Mouse (Mus musculus) c-Kit-positive CD71-positive TER-119-positive erythroid progenitor cells, embryonic 14.5 days (primary cell): ENCODE data around the gene Nox3.

Experiments
- DNase-seq: peaks from one replicate; pipeline ENCODE4 v3.0.0-alpha.2; 2013; ENCODE audit warnings: low spot score

Gene Nox3

GRCm38 (mm10) chr17:3696161-3696560 is at the start of gene Nox3:
Nox3 (minus strand) TSS chr17:3696261.
- DNase-seq, result no peak

DNA sequence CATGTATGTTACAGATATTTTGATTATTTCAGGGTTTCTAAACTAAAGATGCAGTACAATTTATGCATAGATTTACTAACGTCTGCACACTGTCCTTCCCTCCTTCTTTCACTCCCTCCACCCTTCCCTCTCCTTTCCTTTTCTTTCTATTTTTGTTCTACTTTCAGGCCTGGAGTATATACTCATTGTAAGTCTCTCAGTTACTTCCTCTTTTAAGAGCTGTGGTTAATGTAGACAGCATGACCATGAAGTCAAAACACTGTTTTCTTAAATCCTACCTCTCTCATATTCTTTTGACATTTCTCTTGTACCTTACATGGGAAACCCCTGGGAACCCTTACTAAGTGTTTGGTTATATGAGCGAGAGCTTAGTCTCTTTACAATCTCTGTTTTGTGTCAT is 48.3 kb upstream of the Nox3 start:
- no peak for DNase-seq

- DNase-seq, result no peak
Observed at GRCm38 (mm10) chr17:3736936-3737335, 40.9 kb upstream of the Nox3 start.

- no peak for DNase-seq
Observed at GRCm38 (mm10) chr17:3734286-3734685, 38.2 kb upstream of the Nox3 start.

GRCm38 (mm10) chr17:3705350-3705930 is 9.4 kb upstream of the Nox3 start:
- DNase-seq, result no peak

DNA sequence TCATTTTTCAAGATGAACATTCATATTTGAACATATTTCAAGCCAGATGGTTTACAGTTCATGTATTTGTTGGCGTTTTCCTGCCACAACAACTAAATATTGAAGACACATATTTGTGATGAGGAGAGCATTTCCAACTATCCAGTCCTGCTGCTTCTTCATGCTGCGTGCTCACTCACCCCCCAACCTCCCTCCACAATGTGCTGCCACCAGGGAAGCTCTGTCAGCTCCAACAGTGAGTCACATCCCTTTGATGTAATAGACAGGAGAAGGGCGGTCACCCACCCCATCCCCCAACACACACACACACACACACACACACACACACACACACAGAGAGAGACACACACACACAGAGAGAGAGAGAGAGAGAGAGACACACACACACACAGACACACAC is 6.3 kb upstream of the Nox3 start:
- DNase-seq, result no peak

- DNase-seq, result no peak
Observed at GRCm38 (mm10) chr17:3692817-3693216, 3.2 kb downstream of the Nox3 start.

DNA sequence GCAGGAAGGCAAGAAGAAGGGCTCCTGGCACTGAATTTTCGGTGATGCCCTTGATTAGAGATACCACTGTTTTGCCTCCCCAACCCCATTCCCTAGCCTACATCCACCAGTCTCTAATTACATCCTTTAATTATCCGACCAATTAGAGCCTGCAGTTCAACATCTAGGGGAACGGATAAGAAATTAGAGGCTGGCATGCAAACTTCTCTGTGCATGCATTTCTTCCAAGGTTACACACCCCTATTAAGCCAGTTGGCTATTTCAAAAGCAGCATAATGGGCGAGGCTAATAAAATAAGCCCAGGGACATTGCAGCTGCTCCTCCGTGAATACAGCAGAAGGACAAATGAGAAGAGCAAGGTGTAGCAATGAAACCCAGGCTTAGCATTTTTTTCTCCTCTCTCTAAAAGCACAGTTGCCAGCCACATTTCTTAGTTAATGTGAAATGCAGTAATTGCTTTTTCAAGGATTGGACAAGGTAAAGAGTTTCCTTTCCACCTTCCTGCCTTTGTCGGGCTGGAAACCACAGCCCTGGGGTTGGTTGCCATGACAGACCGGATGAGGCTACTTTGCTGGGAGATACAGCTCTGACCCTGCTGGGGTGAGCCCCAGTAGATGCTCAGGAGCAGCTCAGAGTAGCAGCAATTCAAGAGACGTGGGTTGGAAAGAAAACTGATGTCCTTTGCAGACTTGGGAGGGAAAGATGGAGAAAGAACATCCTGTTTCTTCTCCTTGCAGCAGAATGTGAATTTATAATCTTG is 5.4 kb downstream of the Nox3 start:
- no peak for DNase-seq

DNA sequence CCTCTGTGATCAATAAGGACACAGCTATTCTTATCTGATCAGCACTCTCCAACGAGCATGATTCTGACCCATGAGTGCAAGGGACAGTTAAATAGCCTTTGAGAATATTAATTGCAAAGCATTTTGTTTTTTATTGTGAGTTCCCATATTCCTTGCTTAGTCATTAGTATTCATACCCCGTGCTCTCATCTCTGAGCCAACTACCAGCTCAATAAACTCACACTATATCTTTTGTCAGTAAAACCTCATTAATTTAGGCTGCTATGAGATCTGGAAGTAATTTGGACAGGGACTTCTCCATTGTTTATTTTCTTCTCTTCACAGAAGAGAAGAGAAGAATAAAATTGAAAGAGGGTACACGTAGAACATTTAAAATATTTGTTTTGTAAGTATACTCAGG is 12.4 kb downstream of the Nox3 start:
- no peak for DNase-seq

GRCm38 (mm10) chr17:3669226-3669625 is 26.8 kb downstream of the Nox3 start:
- no peak for DNase-seq

DNA sequence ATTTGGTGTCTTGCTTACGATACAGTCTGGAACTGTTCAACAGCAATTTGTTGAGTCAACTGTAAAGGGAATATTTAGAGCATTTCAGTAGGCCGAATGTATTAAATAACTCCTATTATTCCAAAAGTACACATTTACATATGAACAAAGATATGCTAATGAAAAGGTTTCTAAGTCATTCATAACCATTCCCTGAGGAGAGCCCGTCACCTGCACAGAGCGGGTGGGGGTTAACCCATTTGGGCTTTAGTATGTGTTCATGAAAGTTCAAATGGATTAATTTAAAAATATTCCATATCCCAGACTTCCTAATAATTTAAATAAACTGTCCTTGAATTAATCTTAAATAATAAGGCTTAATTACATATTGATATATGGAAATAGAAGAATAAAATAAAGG is 28.8 kb downstream of the Nox3 start:
- no peak for DNase-seq

DNA sequence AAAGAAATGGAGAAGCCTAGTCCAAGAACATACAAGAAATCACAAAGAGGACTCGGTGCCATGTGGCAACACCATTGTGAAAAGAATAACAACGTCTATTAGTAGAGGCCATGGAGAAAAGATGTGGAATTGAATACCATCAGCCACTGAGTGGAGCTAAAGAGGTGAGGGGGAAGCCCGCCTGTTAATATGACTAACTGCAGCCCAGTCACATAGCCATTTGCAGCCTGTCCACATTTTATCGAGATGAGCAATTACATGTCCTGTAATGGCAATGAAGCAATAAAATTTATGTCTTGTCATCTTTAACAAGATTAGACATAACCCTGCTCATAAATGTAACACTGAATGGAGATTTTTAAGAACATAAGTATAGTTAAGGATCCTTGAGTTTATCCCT is 30.7 kb downstream of the Nox3 start:
- no peak for DNase-seq

DNA sequence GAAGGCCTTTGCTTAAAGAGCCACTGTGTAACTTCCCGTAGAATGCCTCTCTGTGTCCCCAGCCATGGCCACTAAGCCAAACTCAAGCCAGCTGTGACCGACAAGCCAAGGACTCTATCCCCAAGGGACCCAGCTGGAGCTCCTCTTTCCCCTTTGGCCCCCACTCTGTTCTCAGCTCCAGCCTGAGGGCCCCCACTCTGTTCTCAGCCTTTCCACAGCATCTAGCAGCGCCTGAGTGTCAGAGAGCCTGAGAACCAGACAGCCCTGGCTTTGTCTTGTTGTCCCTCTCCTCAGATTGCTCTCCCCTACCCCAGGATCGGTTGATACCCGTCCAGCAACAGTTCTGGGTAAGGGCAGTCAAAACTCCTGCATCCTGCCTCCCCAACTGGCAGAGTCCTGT is 36.6 kb downstream of the Nox3 start:
- no peak for DNase-seq

DNA sequence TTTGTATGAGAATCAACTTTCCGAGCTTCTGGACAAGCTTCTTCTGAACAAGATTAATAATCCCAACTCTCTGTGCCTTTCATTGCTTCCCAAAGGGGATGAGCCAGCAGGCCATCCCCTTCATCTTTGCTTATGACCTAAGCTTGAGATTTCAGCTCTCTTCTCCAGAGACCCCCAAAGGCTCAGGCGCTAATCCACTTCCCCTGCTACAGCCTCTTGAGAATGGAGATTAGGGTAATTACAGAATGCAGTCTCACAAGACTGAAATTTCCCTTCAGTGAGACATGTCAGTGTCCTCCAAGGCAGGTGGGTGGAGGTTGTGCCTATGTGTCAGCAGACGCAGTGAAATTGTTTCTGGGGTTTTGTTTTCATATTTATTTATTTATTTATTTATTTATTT is 45.7 kb downstream of the Nox3 start:
- no peak for DNase-seq

DNA sequence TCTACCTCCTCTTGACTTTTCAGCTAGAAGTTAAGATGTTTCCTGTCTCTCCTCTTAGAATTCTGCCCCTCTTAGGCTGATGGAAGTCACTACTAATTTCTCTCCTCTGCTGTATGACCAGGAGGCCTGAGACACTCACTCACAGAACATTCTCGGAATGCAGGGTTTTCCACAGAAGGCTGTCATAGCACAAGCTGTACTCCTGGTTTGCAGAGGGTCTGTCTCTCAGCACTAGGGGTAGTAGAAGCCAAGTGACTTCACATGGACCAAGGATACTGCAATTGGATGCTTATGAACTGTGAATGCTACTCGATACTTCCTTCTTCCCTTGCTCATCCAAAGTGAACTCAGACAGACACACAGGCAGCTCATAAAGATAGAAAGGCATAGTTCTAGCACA is 52.5 kb downstream of the Nox3 start:
- DNase-seq, result no peak

DNA sequence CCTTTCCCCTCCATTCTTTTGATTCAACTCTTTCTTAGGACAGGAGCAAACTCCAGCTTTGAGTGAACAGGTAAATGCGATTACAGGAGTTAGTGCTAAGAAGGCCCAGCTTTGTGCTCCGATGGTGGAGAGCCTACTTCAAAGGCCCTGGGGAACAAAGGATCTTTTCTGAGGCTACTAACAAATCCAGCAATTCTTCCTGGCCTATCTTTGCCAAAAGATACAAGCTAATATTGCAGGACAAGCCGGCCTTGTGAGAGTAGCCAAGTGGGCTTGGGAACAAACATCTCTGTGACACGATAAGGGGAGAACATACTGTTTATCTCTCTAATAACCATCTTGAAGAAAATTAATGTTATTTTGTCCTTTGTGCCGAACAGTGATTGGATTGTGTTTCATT is 54.6 kb downstream of the Nox3 start:
- DNase-seq, result no peak

DNA sequence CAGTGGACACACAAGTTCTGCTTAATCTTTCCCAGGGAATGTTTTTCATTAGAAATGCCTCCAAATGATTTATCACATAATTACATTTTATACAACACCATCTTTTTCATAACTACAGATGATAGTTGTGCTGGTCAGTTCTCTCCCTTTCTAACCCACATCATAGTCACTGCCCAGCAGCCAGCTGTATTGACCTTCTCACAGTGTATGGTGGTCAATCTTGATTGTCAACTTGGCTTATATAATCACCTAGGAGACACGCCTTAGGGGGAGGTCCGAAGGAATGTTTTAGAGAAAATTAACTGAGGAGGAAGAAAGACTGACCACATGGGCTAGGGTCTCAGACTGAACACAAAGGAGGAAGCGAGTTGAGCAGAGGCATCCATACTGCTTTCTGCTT is 57.3 kb downstream of the Nox3 start:
- DNase-seq, result no peak

DNA sequence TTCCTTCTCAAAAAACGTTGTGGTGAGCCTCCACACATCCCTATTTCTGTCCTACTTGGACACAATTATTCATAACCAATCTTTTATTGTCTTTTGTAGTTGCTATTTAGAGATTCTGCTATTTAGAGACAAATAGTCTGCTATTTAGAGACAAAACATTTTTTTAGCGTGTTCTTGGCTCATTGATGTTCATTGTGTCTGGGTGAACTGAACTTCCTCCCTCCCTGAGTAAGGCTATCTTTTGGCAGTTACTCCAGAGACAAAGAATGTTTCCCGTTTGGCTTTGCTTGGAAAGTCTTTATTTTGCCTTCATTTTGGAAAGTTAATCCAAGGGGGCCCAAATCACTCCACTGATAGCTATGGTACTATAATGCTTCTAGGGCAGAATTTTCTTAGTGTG is 63.6 kb downstream of the Nox3 start:
- DNase-seq, result no peak

DNA sequence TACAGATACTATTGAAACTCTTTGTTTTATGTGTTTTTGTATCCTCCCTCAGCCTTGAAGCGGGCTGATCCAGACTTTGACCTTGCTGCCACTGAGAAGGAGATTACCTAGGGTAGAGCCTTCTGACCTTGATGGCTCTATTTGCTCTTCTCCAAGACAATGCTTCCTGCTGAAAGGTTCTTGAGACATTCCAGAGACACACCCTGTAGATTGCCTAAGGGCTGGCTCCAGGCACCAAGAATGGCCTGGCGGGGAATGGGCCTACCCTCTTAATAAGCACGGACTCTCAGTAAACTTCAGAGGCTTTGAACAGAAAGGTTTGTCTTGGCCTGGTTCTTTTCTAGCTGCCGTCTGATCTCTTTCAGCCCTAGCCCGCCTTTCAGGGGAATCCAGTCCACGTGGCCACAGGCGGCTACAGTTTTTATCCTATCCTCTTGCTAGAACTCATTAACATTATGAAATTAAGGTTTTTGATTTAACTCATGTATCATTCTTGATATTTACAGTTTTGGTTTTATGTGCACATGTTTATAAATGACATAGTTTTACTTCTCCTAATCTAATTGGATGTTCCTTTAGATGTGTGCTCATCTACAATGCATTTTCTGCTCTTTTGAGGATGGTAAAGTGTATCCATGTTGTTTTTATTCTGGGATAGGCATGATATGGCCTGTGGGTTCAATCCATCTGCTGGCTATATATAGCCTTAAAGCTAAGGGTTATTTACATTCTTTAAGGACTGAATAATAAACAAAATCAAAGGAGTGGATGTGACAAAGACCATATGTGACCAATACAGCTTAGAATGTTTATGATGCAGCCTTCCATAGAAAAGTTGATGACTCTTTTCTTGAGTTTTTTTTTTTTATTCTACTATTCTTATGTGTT is 79.5 kb downstream of the Nox3 start:
- no peak for DNase-seq

DNA sequence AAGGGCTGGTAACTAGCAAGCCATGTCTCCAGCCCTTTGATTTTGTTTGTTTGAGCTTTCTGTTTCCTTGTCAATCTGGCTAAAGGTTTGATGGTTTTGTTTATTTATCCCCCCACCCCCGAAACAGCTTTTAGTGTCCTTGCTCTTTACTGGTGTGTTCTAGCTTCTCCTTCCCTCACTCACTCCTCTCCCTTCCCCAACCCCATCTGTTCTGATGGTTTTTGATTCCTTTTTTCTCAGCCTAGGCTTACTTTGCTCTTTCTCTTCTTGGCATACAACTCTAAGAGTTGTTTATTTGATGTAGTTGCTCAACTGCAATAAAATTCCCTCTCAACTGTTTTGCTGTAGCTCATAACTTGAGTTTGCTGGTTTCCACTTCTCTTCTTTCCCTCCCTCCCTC is 80.5 kb downstream of the Nox3 start:
- DNase-seq, result no peak

- no peak for DNase-seq
Observed at GRCm38 (mm10) chr17:3611781-3612075, 84.3 kb downstream of the Nox3 start.

DNA sequence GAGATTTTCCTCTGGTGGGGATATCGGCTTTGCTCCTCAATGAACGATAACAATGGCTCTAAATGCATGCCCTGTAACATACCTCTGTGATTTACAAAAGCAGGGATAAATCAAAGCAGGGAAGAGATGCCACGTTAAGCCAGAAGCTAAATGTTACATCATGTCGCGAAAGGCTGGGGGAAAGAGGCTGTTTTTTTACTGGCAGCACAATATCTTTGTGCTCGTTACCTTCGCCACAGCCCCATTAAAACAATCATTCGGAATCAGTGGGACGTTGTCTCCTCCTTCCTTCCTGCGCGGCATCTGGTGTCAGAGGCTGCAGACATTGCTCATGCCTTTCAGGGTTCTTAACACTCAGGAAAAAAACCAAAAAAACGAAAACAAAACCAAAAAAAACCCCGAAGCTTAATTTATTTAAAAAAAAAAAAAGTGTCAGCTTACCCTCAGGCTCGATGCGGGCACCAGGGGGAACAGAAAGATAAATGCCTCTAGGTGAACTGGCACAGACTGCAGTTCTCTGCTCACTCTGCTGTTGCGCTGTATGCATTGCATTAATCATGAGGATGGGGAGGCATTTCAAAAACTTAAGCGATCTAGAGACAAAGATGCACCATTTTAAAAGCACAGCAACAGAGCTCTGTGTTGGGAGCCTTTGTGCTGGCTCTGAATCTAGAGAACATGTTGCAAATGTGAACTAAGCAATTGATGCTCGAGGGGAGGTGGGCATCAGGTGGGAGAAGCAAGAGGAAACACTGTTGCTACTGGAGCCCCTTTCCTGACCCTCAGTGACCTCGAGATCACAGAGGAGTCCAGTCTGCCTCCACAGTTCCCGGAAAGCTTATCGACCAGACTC is 84.9 kb downstream of the Nox3 start:
- DNase-seq, result no peak
